Mouse (Mus musculus) gastrocnemius, postnatal 25 days (tissue): ENCODE measurements around the gene Ggn. TPM values are rescaled to one million over a fixed set of nuclear protein-coding genes. Genes with fewer than 3 reads are reported as not detected.
"Not testable (repeated sequence)": the region's sequence is repeated elsewhere in the genome, so short reads cannot be mapped to it uniquely, and the experiment has no call there.

Experiments
- DNase-seq: peaks from one replicate; pipeline ENCODE4 v3.0.0; 2022
- total RNA-seq, 2 experiments: library from RNA; stranded (reverse); gene quantifications; 1 replicate in 1 of 2; 2 replicates in 1 of 2; pipeline ENCODE4 v1.2.3; 2021

Ggn gene
- total RNA-seq, 2 experiments from 2014 or later = 0.15 to 0.32 TPM

- DNase-seq = no peak
Measured at GRCm38 (mm10) chr7:29162294-29162693, 7.7 kb upstream of the Ggn start.

GRCm38 (mm10) chr7:29162750-29163525, 7.1 kb upstream of the Ggn start:
- DNase-seq = peak; percentile 55

- no peak for DNase-seq
Measured at GRCm38 (mm10) chr7:29167656-29168055, 2.4 kb upstream of the Ggn start.

- DNase-seq = no peak
Measured at GRCm38 (mm10) chr7:29168121-29168695, 1.8 kb upstream of the Ggn start.

- DNase-seq = no peak
Measured at GRCm38 (mm10) chr7:29168791-29169230, 1.2 kb upstream of the Ggn start.

- peak; percentile 82 for DNase-seq
Measured at GRCm38 (mm10) chr7:29169231-29170065, 562 bp upstream of the Ggn start.

- DNase-seq = no peak
Measured at GRCm38 (mm10) chr7:29170755-29171561, 948 bp downstream of the Ggn start.

GRCm38 (mm10) chr7:29171562-29172097, 1.6 kb downstream of the Ggn start:
- no peak for DNase-seq

GRCm38 (mm10) chr7:29172390-29173016, 2.5 kb downstream of the Ggn start:
- no peak for DNase-seq

GRCm38 (mm10) chr7:29178106-29178505, 8.1 kb downstream of the Ggn start:
- no peak for DNase-seq

- DNase-seq = no peak
Measured at GRCm38 (mm10) chr7:29179323-29179722, 9.3 kb downstream of the Ggn start.

GRCm38 (mm10) chr7:29180077-29180853, 10.3 kb downstream of the Ggn start, which contains the start of gene Psmd8:
Gene Psmd8 (minus strand): TSS chr7:29180701.
- DNase-seq = peak; percentile 99

- DNase-seq = no peak
Measured at GRCm38 (mm10) chr7:29180854-29181236, 10.8 kb downstream of the Ggn start.

- DNase-seq = not testable (repeated sequence)
Measured at GRCm38 (mm10) chr7:29181323-29181722, 11.3 kb downstream of the Ggn start.

GRCm38 (mm10) chr7:29194230-29194629, 24.2 kb downstream of the Ggn start:
- DNase-seq = not testable (repeated sequence)

- DNase-seq = no peak
Measured at GRCm38 (mm10) chr7:29202577-29202976, 32.6 kb downstream of the Ggn start.

GRCm38 (mm10) chr7:29211013-29211412, 41.0 kb downstream of the Ggn start:
- not testable (repeated sequence) for DNase-seq

- DNase-seq = peak; percentile 87
Measured at GRCm38 (mm10) chr7:29211415-29212198, 41.6 kb downstream of the Ggn start.

- no peak for DNase-seq
Measured at GRCm38 (mm10) chr7:29212199-29212765, 42.3 kb downstream of the Ggn start.
